Mouse (Mus musculus): Measurements from ENCODE around the gene Ccdc153.

- TF ChIP-seq CTCF (IDR thresholded peaks at IDR 0.05; ENCODE audit: extremely low read depth, insufficient read depth, low read length) (no peak), POLR2A (IDR thresholded peaks at IDR 0.05; ENCODE audit: extremely low read depth, insufficient read depth, low read length) (no peak)
Measured at GRCm38 (mm10) chr9:44192794-44193193, 47.7 kb upstream of the Ccdc153 start.

All from cortical plate, adult 2 months (tissue).